Mouse (Mus musculus): ENCODE measurements around the gene Srrm2. TPM values are rescaled to one million over a fixed set of nuclear protein-coding genes. Genes with fewer than 3 reads are reported as not detected.

The Srrm2 gene
- polyA plus RNA-seq, 1 experiment from 2014 or later, result 536 TPM

DNA sequence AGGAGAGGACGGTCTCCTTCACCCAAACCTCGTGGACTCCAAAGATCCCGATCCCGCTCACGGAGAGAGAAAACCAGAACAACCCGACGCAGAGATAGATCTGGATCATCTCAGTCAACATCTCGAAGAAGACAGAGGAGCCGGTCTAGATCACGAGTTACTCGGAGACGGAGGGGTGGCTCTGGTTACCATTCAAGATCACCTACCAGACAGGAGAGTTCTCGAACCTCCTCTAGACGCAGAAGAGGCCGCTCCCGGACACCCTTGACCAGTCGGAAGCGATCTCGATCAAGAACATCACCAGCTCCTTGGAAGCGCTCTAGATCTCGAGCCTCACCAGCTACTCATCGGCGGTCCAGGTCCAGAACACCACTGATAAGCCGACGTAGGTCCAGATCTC lies 28.9 kb downstream of the Srrm2 start:
- H3K27me3 ChIP-seq, result no peaks in the 10 kb centered on the region
- no peak overlapping the region for H3K27ac ChIP-seq
- H3K4me3 ChIP-seq (replicated peaks), result no peak overlapping the region
- 97% methylated on average over 25 of the region's 25 CpGs for WGBS
- H3K36me3 ChIP-seq, result peaks cover 100% of the 10 kb centered on the region
- H3K9me3 ChIP-seq (replicated peaks), result peaks cover 28% of the 10 kb centered on the region
- no peak for ATAC-seq (replicated peaks; ENCODE audit: low FRiP score)
- no peak overlapping the region for H3K4me2 ChIP-seq
- peaks cover 4% of the 10 kb centered on the region; the same call in 1 of the 2 replicates for H3K4me1 ChIP-seq
- H3K9ac ChIP-seq, result no peak overlapping the region

DNA sequence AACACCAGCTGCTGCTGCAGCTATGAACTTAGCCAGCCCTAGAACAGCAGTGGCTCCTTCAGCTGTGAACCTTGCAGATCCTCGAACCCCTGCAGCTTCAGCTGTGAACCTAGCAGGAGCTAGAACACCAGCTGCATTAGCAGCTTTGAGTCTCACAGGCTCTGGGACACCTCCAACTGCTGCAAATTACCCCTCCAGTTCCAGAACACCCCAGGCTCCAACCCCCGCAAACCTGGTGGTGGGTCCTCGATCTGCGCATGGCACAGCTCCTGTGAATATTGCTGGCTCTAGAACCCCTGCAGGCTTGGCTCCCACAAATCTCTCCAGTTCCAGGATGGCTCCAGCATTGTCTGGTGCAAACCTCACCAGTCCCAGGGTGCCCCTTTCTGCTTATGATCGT lies 30.4 kb downstream of the Srrm2 start:
- peaks cover 100% of the 10 kb centered on the region for H3K36me3 ChIP-seq
- peaks cover 22% of the 10 kb centered on the region for H3K9me3 ChIP-seq (replicated peaks)
- no peak for ATAC-seq (replicated peaks; ENCODE audit: low FRiP score)
- peaks cover 4% of the 10 kb centered on the region; the same call in 1 of the 2 replicates for H3K4me1 ChIP-seq
- H3K27ac ChIP-seq, result no peak overlapping the region
- H3K27me3 ChIP-seq, result no peaks in the 10 kb centered on the region
- H3K4me3 ChIP-seq (replicated peaks), result no peak overlapping the region
- H3K9ac ChIP-seq, result no peak overlapping the region
- 91% methylated on average over 5 of the region's 5 CpGs for WGBS
- H3K4me2 ChIP-seq, result no peak overlapping the region

DNA sequence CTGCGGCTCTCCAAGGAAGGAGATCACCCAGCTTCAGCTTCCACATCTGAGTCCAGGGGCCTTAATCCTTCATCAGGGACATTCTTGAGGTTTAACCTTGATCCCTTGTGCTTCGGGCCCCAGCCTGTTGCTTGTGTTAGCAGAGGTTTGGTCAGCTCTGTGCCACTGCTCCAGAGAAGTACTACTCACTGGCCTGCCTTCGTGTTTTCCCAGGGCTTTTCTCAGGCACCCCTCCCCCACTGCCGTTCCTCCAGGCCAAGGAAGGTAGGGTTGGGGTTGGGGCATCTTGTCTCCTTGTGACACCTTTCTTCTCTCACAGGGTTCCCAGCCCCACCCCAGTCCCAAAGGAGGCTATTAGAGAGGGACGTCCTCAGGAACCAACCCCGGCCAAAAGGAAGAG lies 31.8 kb downstream of the Srrm2 start:
- H3K4me1 ChIP-seq, result peaks cover 6% of the 10 kb centered on the region
- 0 out of 2 replicates have a peak, but pooled peaks have one; percentile 24 for ATAC-seq (replicated peaks; ENCODE audit: low FRiP score)
- peaks cover 100% of the 10 kb centered on the region for H3K36me3 ChIP-seq
- 73% methylated on average over 6 of the region's 6 CpGs for WGBS
- peaks cover 22% of the 10 kb centered on the region for H3K9me3 ChIP-seq (replicated peaks)
- no peaks in the 10 kb centered on the region for H3K27me3 ChIP-seq
- H3K27ac ChIP-seq, result no peak overlapping the region
- H3K9ac ChIP-seq, result no peak overlapping the region
- H3K4me2 ChIP-seq, result no peak overlapping the region
- no peak overlapping the region for H3K4me3 ChIP-seq (replicated peaks)

DNA sequence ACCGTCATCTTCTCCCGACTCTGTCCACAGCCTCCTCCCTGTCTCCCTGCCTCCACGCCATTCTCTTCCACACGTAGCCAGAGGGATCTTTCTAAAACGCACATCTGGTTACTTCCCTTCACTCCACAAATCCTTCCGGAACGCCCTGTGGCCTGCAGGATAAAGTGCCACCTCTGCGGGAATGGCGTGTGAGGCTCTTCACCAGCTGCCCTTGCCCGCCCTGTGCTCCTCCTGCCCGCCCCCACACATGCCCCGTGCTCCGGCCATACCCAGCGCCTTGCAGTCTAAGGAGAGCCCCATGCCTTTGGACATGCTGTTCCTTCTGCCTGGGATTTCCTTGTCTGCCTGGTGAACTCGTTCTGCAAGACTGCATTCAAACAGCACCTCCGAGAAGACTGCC lies 32.7 kb downstream of the Srrm2 start:
- 76% methylated on average over 16 of the region's 16 CpGs for WGBS
- ATAC-seq (replicated peaks; ENCODE audit: low FRiP score), result 0 out of 2 replicates have a peak, but pooled peaks have one; percentile 33
- H3K9ac ChIP-seq, result no peak overlapping the region

DNA sequence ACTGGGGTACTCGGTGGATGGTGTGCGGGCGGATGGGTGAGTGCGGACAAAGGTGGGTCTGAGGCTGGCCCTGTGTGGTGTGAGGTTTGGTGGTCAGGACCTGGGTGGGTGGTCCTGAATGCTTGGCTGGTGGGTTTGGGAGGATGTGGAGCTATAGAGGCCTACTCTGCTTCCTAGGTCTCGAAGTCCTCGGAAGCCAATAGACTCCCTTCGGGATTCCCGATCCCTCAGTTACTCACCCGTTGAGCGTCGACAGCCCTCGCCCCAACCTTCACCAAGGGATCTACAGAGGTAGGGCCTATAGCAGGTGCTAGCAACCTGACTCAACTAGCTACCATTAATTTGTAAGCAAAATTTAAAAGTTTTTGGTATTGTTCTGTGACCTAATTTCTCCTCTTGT lies 33.3 kb downstream of the Srrm2 start:
- no peak overlapping the region for H3K9ac ChIP-seq
- ATAC-seq (replicated peaks; ENCODE audit: low FRiP score), result no peak
- peaks cover 88% of the 10 kb centered on the region for H3K36me3 ChIP-seq
- H3K27me3 ChIP-seq, result no peaks in the 10 kb centered on the region
- no peak overlapping the region for H3K4me2 ChIP-seq
- peaks cover 13% of the 10 kb centered on the region for H3K9me3 ChIP-seq (replicated peaks)
- H3K27ac ChIP-seq, result no peak overlapping the region
- no peak overlapping the region for H3K4me3 ChIP-seq (replicated peaks)
- H3K4me1 ChIP-seq, result peaks cover 19% of the 10 kb centered on the region
- 91% methylated on average over 12 of the region's 12 CpGs for WGBS

More for the DNA sequence above, 32.7 kb downstream of the Srrm2 start:
- Histone ChIP-seq H3K4me3 (replicated peaks) (no peak overlapping the region), H3K27ac (no peak overlapping the region), H3K4me2 (no peak overlapping the region), H3K4me1 (peaks cover 16% of the 10 kb centered on the region), H3K36me3 (peaks cover 94% of the 10 kb centered on the region), H3K9me3 (replicated peaks) (peaks cover 19% of the 10 kb centered on the region), H3K27me3 (no peaks in the 10 kb centered on the region)

- peaks cover 68% of the 10 kb centered on the region for H3K36me3 ChIP-seq
- H3K4me1 ChIP-seq, result peaks cover 19% of the 10 kb centered on the region
- no peak for ATAC-seq (replicated peaks; ENCODE audit: low FRiP score)
- no peak overlapping the region for H3K9ac ChIP-seq
- H3K9me3 ChIP-seq (replicated peaks), result no peaks in the 10 kb centered on the region
- H3K27ac ChIP-seq, result no peak overlapping the region
- 0 out of 2 replicates have a peak, but pooled peaks cover 2% of the 10 kb centered on the region for H3K27me3 ChIP-seq
- no peak overlapping the region for H3K4me2 ChIP-seq
- 87% methylated on average over 4 of the region's 4 CpGs for WGBS
- H3K4me3 ChIP-seq (replicated peaks), result no peak overlapping the region
These were observed 35.3 kb downstream of the Srrm2 start for GRCm38 (mm10) chr17:23825591-23825990.

GRCm38 (mm10) chr17:23828271-23829001 lies 38.1 kb downstream of the Srrm2 start:
- peaks cover 40% of the 10 kb centered on the region for H3K36me3 ChIP-seq
- H3K4me1 ChIP-seq, result peaks cover 15% of the 10 kb centered on the region
- H3K9me3 ChIP-seq (replicated peaks), result no peaks in the 10 kb centered on the region
- peak overlapping the region; percentile 72 for H3K4me2 ChIP-seq
- H3K27ac ChIP-seq, result peak overlapping the region; percentile 97
- H3K4me3 ChIP-seq (replicated peaks), result peak overlapping the region; percentile 69
- ATAC-seq (replicated peaks; ENCODE audit: low FRiP score), result peak; percentile 84
- peaks cover 27% of the 10 kb centered on the region for H3K27me3 ChIP-seq
- peak overlapping the region; percentile 77 for H3K9ac ChIP-seq
- WGBS, result under 1% methylated on average over 47 of the region's 47 CpGs

GRCm38 (mm10) chr17:23829064-23829619 lies 38.8 kb downstream of the Srrm2 start, which contains the start of gene Elob:
Gene Elob, minus strand, starts transcription at chr17:23829136.
- peaks cover 33% of the 10 kb centered on the region for H3K36me3 ChIP-seq
- ATAC-seq (replicated peaks; ENCODE audit: low FRiP score), result peak; percentile 93
- H3K4me3 ChIP-seq (replicated peaks), result peak within 1 kb of the TSS; percentile 69
- H3K9ac ChIP-seq, result peak within 1 kb of the TSS; percentile 77
- WGBS, result under 1% methylated on average over 33 of the region's 42 CpGs
- H3K27ac ChIP-seq, result peak within 1 kb of the TSS; percentile 97
- H3K27me3 ChIP-seq, result peaks cover 34% of the 10 kb centered on the region
- peaks cover 15% of the 10 kb centered on the region for H3K4me1 ChIP-seq
- peak within 1 kb of the TSS; percentile 72 for H3K4me2 ChIP-seq
- no peaks in the 10 kb centered on the region for H3K9me3 ChIP-seq (replicated peaks)

DNA sequence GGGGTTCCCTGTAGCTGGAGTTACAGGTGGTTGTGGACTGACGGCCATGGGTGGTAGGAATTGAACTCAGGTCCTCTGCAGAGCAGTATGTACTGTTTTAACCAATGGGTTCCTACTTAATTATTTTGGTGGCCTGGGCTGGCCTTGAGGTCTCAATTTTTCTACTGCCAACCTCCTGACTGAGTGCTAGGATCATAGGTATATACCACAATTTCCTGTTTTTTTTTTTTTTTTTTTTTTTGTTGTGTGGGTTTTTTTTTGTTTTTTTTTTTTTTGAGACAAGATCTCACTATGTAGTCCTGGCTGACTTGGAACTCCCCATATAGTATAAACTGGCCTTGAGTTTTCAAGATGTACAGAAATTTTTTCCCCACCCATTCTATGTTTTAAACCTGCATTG lies 40.9 kb downstream of the Srrm2 start:
- Histone ChIP-seq H3K9me3 (replicated peaks) (no peaks in the 10 kb centered on the region), H3K27ac (no peak overlapping the region), H3K9ac (no peak overlapping the region), H3K4me2 (no peak overlapping the region), H3K27me3 (peaks cover 37% of the 10 kb centered on the region), H3K4me3 (replicated peaks) (no peak overlapping the region), H3K36me3 (peaks cover 12% of the 10 kb centered on the region), H3K4me1 (peaks cover 15% of the 10 kb centered on the region)
- no peak for ATAC-seq (replicated peaks; ENCODE audit: low FRiP score)
- 94% methylated on average over 1 of the region's 1 CpGs for WGBS

DNA sequence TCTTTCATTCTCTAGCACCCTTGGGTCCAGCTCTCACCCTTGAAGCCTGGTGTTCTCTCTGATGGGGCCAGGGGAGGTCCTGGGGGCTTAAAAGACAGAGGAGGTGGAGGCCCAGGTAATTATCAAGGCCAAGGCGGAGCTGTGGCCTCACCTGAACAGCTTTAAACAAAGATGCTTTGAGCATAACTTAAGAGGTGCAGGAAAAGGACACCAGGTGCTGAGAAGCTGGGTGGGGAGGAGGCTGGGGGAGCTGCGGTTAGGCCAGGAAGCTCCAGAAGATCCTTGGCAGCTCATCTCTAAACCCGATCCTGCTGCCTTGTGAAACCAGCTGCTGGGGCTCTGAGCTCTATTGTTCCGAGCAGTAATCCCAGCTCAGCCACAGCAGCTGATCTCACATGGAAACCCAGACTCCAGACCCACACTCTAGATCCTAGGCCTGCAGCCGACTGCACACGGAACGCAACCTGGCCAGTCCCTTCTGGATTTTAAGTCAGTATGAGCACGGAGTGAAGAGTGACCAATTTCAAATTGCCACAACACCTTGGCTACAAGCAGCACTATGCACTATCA lies 45.8 kb downstream of the Srrm2 start, which contains the start of gene Prss33:
Gene Prss33 (minus strand): TSS at position 51 of the 570 bp plus-strand sequence.
- H3K27me3 ChIP-seq, result peaks cover 30% of the 10 kb centered on the region
- no peak within 1 kb of the TSS for H3K27ac ChIP-seq
- no peak within 1 kb of the TSS for H3K4me3 ChIP-seq (replicated peaks)
- WGBS, result 77% methylated on average over 8 of the region's 8 CpGs
- ATAC-seq (replicated peaks; ENCODE audit: low FRiP score), result no peak
- H3K9ac ChIP-seq, result no peak within 1 kb of the TSS
- H3K9me3 ChIP-seq (replicated peaks), result no peaks in the 10 kb centered on the region
- H3K4me1 ChIP-seq, result no peaks in the 10 kb centered on the region
- no peaks in the 10 kb centered on the region for H3K36me3 ChIP-seq
- no peak within 1 kb of the TSS for H3K4me2 ChIP-seq

GRCm38 (mm10) chr17:23841145-23841544 lies 50.8 kb downstream of the Srrm2 start:
- Histone ChIP-seq H3K9me3 (replicated peaks) (no peaks in the 10 kb centered on the region), H3K4me2 (no peak overlapping the region), H3K27me3 (no peaks in the 10 kb centered on the region), H3K4me1 (peaks cover 10% of the 10 kb centered on the region; the same call in 1 of the 2 replicates), H3K4me3 (replicated peaks) (no peak overlapping the region), H3K9ac (no peak overlapping the region), H3K36me3 (no peaks in the 10 kb centered on the region), H3K27ac (no peak overlapping the region)
- ATAC-seq (replicated peaks; ENCODE audit: low FRiP score), result no peak
- WGBS, result 33% methylated on average over 4 of the region's 4 CpGs
